Mouse (Mus musculus) hindbrain, embryonic 11.5 days (tissue): ENCODE results near the gene Rabgap1l. TPM values are rescaled to one million over a fixed set of nuclear protein-coding genes. Genes with fewer than 3 reads are reported as not detected.

Experiments
- ATAC-seq: fragments of 200-750 bp; cut with Nextera tagmentation; 2 replicates; pipeline ENCODE4 v1.8.0; 2017; ENCODE audit warnings: mild to moderate bottlenecking, moderate TSS enrichment, moderate library complexity; ENCODE audit not compliant: low FRiP score
- DNase-seq: peaks from one replicate; pipeline ENCODE4 v3.0.0-alpha.2; 2015; ENCODE audit warnings: low spot score
- H3K27ac ChIP-seq: fragments of 300-500 bp; sonication (generic); 2 replicates; pipeline ENCODE4 v1.5.1; 2014; ENCODE audit warnings: mild to moderate bottlenecking, low read depth, low read length
- H3K27me3 ChIP-seq: fragments of 300-500 bp; sonication (generic); 2 replicates; pipeline ENCODE4 v1.6.1; 2014; ENCODE audit warnings: mild to moderate bottlenecking, low read length, moderate library complexity, mixed read lengths; ENCODE audit not compliant: control insufficient read depth, insufficient read depth
- H3K36me3 ChIP-seq: fragments of 300-500 bp; sonication (generic); 2 replicates; pipeline ENCODE4 v1.6.1; 2014; ENCODE audit warnings: mild to moderate bottlenecking, low read length, moderate library complexity, mixed read lengths; ENCODE audit not compliant: control insufficient read depth, insufficient read depth
- H3K4me1 ChIP-seq: fragments of 300-500 bp; sonication (generic); replicated peaks from 2 replicates; pipeline ENCODE4 v1.6.1; 2014; ENCODE audit warnings: low read length, mixed read lengths; ENCODE audit not compliant: control insufficient read depth, insufficient read depth
- H3K4me2 ChIP-seq: fragments of 300-500 bp; sonication (generic); replicated peaks from 2 replicates; pipeline ENCODE4 v1.6.1; 2014; ENCODE audit warnings: mild to moderate bottlenecking, low read depth, low read length
- H3K4me3 ChIP-seq: fragments of 300-500 bp; sonication (generic); 2 replicates; pipeline ENCODE4 v1.5.1; 2014; ENCODE audit warnings: low read depth, low read length
- H3K9ac ChIP-seq: fragments of 300-500 bp; sonication (generic); 2 replicates; pipeline ENCODE4 v1.6.1; 2014; ENCODE audit warnings: low read depth, low read length
- H3K9me3 ChIP-seq: fragments of 300-500 bp; sonication (generic); 2 replicates; pipeline ENCODE4 v1.6.1; 2016; ENCODE audit warnings: low read length; ENCODE audit not compliant: control insufficient read depth
- WGBS: fragments of 180-500 bp; shearing (Covaris S2); extraction: QIAGEN DNeasy Blood & Tissue Kit; methylation state at CpG from one replicate; pipeline ENCODE4 v1.1.7; 2014; 5-methylcytosine and 5-hydroxymethylcytosine counted together
- polyA plus RNA-seq: library from polyadenylated mRNA; unstranded; fragments of >200 nt; fragmentation: Nextera tagmentation; extraction: Ambion mirVana; gene quantifications from 2 replicates; pipeline ENCODE4 v1.2.1, GENCODE M21; 2014

Rabgap1l gene
- polyA plus RNA-seq, 1 experiment from 2014 or later, result 20.0 TPM

DNA sequence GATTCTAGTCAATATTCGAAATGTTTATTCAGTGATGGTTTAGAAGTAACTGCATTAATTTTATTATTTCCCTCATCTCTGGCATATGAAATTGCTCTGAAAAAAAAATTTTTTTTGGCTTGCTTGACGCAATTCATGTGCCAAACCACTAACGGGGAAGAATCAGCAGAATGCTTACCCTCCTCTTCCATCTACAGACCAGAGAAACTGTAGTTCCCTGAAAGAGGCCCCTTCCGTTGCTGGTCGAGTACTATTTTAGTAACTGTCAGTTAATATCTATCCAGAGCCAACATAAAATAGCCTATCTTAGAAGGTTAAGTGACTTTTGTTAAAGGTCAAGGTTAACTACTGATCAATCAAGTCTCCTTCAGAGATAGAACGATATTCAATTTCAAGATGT, 491.9 kb downstream of the Rabgap1l start:
- no peaks in the 10 kb centered on the region for H3K4me1 ChIP-seq
- H3K9me3 ChIP-seq, result no peaks in the 10 kb centered on the region
- no peak overlapping the region for H3K4me2 ChIP-seq
- no peak for DNase-seq
- no peaks in the 10 kb centered on the region for H3K27me3 ChIP-seq
- no peak overlapping the region for H3K4me3 ChIP-seq
- H3K27ac ChIP-seq, result no peak overlapping the region
- no peak for ATAC-seq
- no peak overlapping the region for H3K9ac ChIP-seq
- no peaks in the 10 kb centered on the region for H3K36me3 ChIP-seq
- WGBS, result 89% methylated on average over 6 of the region's 6 CpGs

DNA sequence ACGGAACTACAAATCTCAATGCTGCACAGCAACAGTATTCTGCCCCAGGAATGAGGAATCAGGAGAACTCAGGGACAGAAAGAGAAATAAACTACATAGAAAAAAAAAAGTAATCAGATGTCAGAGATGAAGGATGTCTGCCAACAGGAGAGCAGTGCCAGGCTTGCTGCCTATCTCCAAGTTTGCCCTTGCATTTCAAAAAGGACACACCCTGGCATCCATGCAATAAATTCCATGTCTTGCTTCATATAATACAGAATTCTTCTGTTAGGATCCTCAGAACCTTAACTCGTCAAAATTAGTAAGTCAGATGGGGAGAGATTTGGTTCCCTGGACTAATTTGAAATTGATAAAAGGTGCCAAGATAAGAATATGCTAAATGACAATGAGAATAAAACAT, 492.3 kb downstream of the Rabgap1l start:
- Histone ChIP-seq H3K9ac (no peak overlapping the region), H3K4me2 (no peak overlapping the region), H3K27me3 (no peaks in the 10 kb centered on the region), H3K9me3 (no peaks in the 10 kb centered on the region), H3K36me3 (no peaks in the 10 kb centered on the region), H3K27ac (no peak overlapping the region), H3K4me1 (no peaks in the 10 kb centered on the region), H3K4me3 (no peak overlapping the region)
- ATAC-seq (no peak), DNase-seq (no peak)
- 91% methylated on average over 2 of the region's 2 CpGs for WGBS

GRCm38 (mm10) chr1:160299979-160300378, 493.0 kb downstream of the Rabgap1l start:
- Histone ChIP-seq H3K4me1 (no peaks in the 10 kb centered on the region), H3K36me3 (no peaks in the 10 kb centered on the region), H3K9me3 (no peaks in the 10 kb centered on the region), H3K4me2 (no peak overlapping the region), H3K27me3 (no peaks in the 10 kb centered on the region), H3K9ac (no peak overlapping the region), H3K4me3 (no peak overlapping the region), H3K27ac (no peak overlapping the region)
- WGBS, result 77% methylated on average over 4 of the region's 4 CpGs
- ATAC-seq, result no peak
- DNase-seq, result no peak

DNA sequence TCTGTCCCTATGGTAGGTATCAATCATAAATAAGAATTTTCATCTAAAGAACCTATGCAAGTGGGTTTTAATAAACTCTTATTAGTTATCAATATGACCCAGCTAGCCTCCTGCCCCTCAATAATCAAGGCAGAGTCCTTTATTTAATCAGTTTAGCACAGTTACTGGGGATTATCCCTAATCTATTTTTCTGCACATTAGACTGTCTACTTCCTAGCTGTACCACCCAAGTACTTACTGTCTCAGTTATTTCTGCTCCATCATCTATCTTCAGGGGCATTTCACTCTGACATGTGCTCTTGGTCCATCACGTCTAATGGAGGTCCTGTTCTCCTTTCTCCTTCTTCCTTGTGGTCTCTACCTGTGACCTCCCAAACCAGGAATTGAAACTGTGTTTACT, 494.1 kb downstream of the Rabgap1l start:
- Histone ChIP-seq H3K27me3 (no peaks in the 10 kb centered on the region), H3K9ac (no peak overlapping the region), H3K36me3 (no peaks in the 10 kb centered on the region), H3K4me1 (no peaks in the 10 kb centered on the region), H3K4me3 (no peak overlapping the region), H3K27ac (no peak overlapping the region), H3K9me3 (no peaks in the 10 kb centered on the region), H3K4me2 (no peak overlapping the region)
- 81% methylated on average over 1 of the region's 1 CpGs for WGBS
- ATAC-seq (no peak), DNase-seq (no peak)

- Histone ChIP-seq H3K27ac (no peak overlapping the region), H3K36me3 (no peaks in the 10 kb centered on the region), H3K4me3 (no peak overlapping the region), H3K4me1 (no peaks in the 10 kb centered on the region), H3K9ac (no peak overlapping the region), H3K9me3 (no peaks in the 10 kb centered on the region), H3K27me3 (no peaks in the 10 kb centered on the region), H3K4me2 (no peak overlapping the region)
- 85% methylated on average over 3 of the region's 3 CpGs for WGBS
- ATAC-seq (no peak), DNase-seq (no peak)
These were observed 495.3 kb downstream of the Rabgap1l start for GRCm38 (mm10) chr1:160297701-160298100.

GRCm38 (mm10) chr1:160295323-160295722, 497.7 kb downstream of the Rabgap1l start:
- Histone ChIP-seq H3K4me1 (no peaks in the 10 kb centered on the region), H3K4me3 (no peak overlapping the region), H3K36me3 (no peaks in the 10 kb centered on the region), H3K4me2 (no peak overlapping the region), H3K27me3 (no peaks in the 10 kb centered on the region), H3K9ac (no peak overlapping the region), H3K27ac (no peak overlapping the region), H3K9me3 (no peaks in the 10 kb centered on the region)
- ATAC-seq, result no peak
- DNase-seq, result no peak
- 95% methylated on average over 1 of the region's 1 CpGs for WGBS

DNA sequence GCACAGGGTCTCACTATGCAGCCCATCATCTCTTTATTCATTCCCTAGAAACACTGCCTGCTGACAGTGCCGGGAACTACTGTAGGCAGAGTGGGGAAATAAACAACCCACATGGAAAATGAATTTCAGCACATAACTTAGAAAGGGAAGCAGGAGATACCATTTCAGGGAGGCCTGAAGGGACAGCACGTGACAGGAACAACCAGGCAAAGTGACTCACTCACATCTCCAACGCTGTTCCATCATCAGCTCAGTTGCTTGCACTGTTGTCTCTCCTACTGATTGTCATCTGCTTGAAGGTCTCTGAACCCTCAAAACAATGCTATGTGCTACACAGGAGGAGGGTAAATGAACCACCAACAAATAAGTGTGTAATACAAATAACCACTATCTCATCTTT, 499.5 kb downstream of the Rabgap1l start:
- Histone ChIP-seq H3K4me3 (no peak overlapping the region), H3K4me2 (no peak overlapping the region), H3K27me3 (no peaks in the 10 kb centered on the region), H3K9me3 (no peaks in the 10 kb centered on the region), H3K9ac (no peak overlapping the region), H3K27ac (no peak overlapping the region), H3K36me3 (no peaks in the 10 kb centered on the region), H3K4me1 (no peaks in the 10 kb centered on the region)
- DNase-seq, result no peak
- WGBS, result 86% methylated on average over 3 of the region's 3 CpGs
- ATAC-seq, result no peak

DNA sequence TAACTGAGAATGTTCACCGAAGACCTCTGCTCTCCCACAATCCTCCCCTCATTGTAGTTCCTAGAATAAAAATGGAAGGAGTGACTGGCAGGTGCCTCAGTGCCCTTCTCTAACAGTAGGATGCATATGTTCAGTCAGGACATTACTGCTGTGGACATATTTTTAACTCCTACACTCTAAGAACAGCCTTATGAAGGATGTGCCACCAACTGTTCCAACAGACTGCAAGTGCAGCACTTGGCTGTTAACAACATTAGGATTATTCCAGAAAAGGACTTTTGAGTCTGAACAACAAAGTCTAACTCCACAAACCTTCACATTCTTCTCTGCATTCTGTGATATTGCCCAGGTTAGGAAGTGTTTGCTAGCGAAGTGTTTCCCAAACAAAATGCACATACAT, 501.0 kb downstream of the Rabgap1l start:
- Histone ChIP-seq H3K9ac (no peak overlapping the region), H3K4me2 (no peak overlapping the region), H3K27ac (no peak overlapping the region), H3K4me3 (no peak overlapping the region), H3K4me1 (no peaks in the 10 kb centered on the region), H3K9me3 (no peaks in the 10 kb centered on the region), H3K27me3 (no peaks in the 10 kb centered on the region), H3K36me3 (no peaks in the 10 kb centered on the region)
- WGBS, result 87% methylated on average over 2 of the region's 2 CpGs
- DNase-seq (no peak), ATAC-seq (no peak)

- H3K9me3 ChIP-seq, result no peaks in the 10 kb centered on the region
- DNase-seq (no peak), ATAC-seq (no peak)
- H3K27me3 ChIP-seq, result no peaks in the 10 kb centered on the region
- H3K9ac ChIP-seq, result no peak overlapping the region
- H3K27ac ChIP-seq, result no peak overlapping the region
- H3K4me1 ChIP-seq, result no peaks in the 10 kb centered on the region
- no peak overlapping the region for H3K4me2 ChIP-seq
- no peak overlapping the region for H3K4me3 ChIP-seq
- H3K36me3 ChIP-seq, result no peaks in the 10 kb centered on the region
- 74% methylated on average over 9 of the region's 9 CpGs for WGBS
These were observed 502.8 kb downstream of the Rabgap1l start for GRCm38 (mm10) chr1:160290242-160290641.
